Mouse (Mus musculus) forebrain, embryonic 15.5 days (tissue): Measurements from ENCODE around the gene D130043K22Rik. TPM values are rescaled to one million over a fixed set of nuclear protein-coding genes. Genes with fewer than 3 reads are reported as not detected.

Experiments used
- ATAC-seq: fragments of 200-750 bp; cut with Nextera tagmentation; replicated peaks from 2 replicates; pipeline ENCODE4 v1.8.0; 2017; ENCODE audit warnings: mild to moderate bottlenecking, moderate TSS enrichment, moderate library complexity
- H3K27ac ChIP-seq: fragments of 300-500 bp; sonication (generic); replicated peaks from 2 replicates; pipeline ENCODE4 v1.5.1; 2015; ENCODE audit warnings: mild to moderate bottlenecking, inconsistent platforms
- H3K27me3 ChIP-seq: fragments of 300-500 bp; sonication (generic); 2 replicates; pipeline ENCODE4 v1.6.1; 2015; ENCODE audit warnings: inconsistent platforms
- H3K36me3 ChIP-seq: fragments of 300-500 bp; sonication (generic); 2 replicates; pipeline ENCODE4 v1.6.1; 2015; ENCODE audit warnings: mild to moderate bottlenecking, inconsistent platforms
- H3K4me1 ChIP-seq: fragments of 300-500 bp; sonication (generic); 2 replicates; pipeline ENCODE4 v1.6.1; 2015; ENCODE audit warnings: inconsistent platforms
- H3K4me2 ChIP-seq: fragments of 300-500 bp; sonication (generic); replicated peaks from 2 replicates; pipeline ENCODE4 v1.6.1; 2015; ENCODE audit warnings: mild to moderate bottlenecking, inconsistent platforms
- H3K4me3 ChIP-seq: fragments of 300-500 bp; sonication (generic); 2 replicates; pipeline ENCODE4 v1.5.1; 2015; ENCODE audit warnings: mild to moderate bottlenecking, inconsistent platforms
- H3K9ac ChIP-seq: fragments of 300-500 bp; sonication (generic); replicated peaks from 2 replicates; pipeline ENCODE4 v1.6.1; 2015; ENCODE audit warnings: mild to moderate bottlenecking, inconsistent platforms
- H3K9me3 ChIP-seq: fragments of 300-500 bp; sonication (generic); 2 replicates; pipeline ENCODE4 v1.6.1; 2016; ENCODE audit warnings: inconsistent platforms
- WGBS: fragments of 180-500 bp; shearing (Covaris S2); methylation state at CpG from one replicate; pipeline ENCODE4 v1.1.7; 2015; ENCODE audit warnings: mixed read lengths; 5-methylcytosine and 5-hydroxymethylcytosine counted together
- polyA plus RNA-seq: library from polyadenylated mRNA; unstranded; fragments of >200 nt; fragmentation: Nextera tagmentation; extraction: Ambion mirVana; gene quantifications from 2 replicates; pipeline ENCODE4 v1.2.1, GENCODE M21; 2015

The D130043K22Rik gene
- polyA plus RNA-seq, 1 experiment from 2014 or later, result 3.2 TPM

DNA sequence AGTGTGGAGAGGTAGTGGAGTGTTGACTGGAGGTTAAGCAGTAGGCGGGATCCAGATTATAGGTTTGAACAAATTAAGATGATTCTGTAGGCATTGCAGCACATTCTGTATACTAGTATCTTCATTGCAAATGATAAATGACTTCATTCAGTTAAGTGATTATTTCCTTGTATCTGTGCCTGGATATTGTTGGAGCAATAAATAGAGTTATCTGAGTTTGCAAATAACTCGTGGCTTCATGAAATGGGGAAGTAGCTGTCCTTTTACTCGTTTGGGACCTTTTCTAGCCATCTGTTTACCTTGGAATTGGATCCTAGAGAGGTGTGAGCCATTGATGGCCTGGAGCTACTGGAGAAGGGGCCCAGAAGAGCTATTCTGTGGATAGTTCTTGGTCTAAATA is 5.1 kb upstream of the D130043K22Rik start:
- no peaks in the 10 kb centered on the region for H3K27me3 ChIP-seq
- peaks cover 3% of the 10 kb centered on the region; the same call in 1 of the 2 replicates for H3K4me1 ChIP-seq
- H3K9ac ChIP-seq, result no peak overlapping the region
- ATAC-seq, result no peak
- no peak overlapping the region for H3K4me2 ChIP-seq
- no peak overlapping the region for H3K4me3 ChIP-seq
- peaks cover 13% of the 10 kb centered on the region; the same call in 1 of the 2 replicates for H3K36me3 ChIP-seq
- H3K27ac ChIP-seq, result no peak overlapping the region
- 82% methylated on average over 3 of the region's 3 CpGs for WGBS
- no peaks in the 10 kb centered on the region for H3K9me3 ChIP-seq

DNA sequence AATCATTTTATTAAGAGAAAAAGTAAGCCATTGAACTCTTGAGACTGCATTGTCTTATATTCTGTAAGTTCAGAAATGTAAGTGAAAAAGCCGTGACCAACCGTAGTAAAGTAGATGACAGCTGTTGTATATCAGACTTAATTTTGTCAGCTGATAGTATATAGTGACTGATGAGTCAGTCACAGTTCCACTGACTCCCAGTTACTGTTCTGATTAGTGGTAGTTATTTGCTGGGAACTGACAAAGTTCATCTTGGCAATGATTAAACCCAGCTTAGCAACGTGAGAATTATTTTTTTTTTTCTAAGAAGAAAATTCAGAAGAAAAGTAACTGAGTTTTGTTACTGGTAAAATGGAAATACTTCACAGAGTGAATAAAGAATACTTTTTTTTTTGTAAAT is 3.2 kb upstream of the D130043K22Rik start:
- Histone ChIP-seq H3K9me3 (no peaks in the 10 kb centered on the region), H3K27me3 (no peaks in the 10 kb centered on the region), H3K27ac (no peak overlapping the region), H3K9ac (no peak overlapping the region), H3K4me2 (no peak overlapping the region), H3K4me3 (no peak overlapping the region), H3K4me1 (peaks cover 14% of the 10 kb centered on the region), H3K36me3 (peaks cover 11% of the 10 kb centered on the region; the same call in 1 of the 2 replicates)
- no peak for ATAC-seq
- WGBS, result 92% methylated on average over 3 of the region's 3 CpGs

DNA sequence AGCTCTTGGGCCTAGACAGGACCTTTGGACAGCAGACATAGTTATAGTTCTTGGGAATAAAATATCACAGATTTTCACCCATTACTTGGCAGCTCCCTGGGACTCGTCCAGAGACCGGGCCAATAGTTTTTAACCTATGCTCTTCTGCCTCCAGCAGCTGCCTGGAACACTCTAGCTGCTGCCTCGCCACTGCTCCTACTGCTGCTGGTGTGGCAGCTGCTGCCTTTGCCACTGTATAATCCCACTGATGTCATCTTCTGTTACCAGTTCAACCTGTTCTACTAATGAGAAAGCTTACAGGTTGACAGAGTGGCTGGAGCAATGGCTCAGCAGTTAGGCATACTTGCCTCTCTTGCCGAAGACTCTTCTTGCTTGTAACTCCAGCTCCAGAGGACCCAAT is 4.4 kb downstream of the D130043K22Rik start:
- H3K4me1 ChIP-seq, result peaks cover 14% of the 10 kb centered on the region
- no peak for ATAC-seq
- no peaks in the 10 kb centered on the region for H3K36me3 ChIP-seq
- no peaks in the 10 kb centered on the region for H3K27me3 ChIP-seq
- no peak overlapping the region for H3K4me2 ChIP-seq
- no peak overlapping the region for H3K4me3 ChIP-seq
- no peaks in the 10 kb centered on the region for H3K9me3 ChIP-seq
- H3K9ac ChIP-seq, result no peak overlapping the region
- no peak overlapping the region for H3K27ac ChIP-seq
- WGBS, result 85% methylated on average over 4 of the region's 4 CpGs

DNA sequence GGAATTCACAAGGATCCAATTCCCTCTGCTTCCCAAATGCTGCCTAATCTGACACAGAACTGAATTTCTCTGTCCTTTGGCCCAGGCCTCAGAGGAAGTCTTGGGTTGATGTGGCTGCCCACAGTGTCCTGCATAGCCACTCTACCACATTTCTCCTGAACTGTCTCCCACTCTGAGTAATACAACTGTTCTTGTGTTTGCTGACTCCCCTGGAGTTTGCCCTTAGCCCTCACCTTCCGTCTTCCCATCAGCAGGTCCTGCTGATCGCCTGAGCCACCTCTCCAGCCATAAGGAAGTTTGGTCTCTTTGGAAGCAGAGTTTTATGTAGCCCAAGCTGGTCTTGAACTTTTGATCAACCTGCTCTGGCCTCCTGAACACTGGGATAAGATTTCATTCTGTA is 7.1 kb downstream of the D130043K22Rik start:
- H3K27ac ChIP-seq, result no peak overlapping the region
- no peaks in the 10 kb centered on the region for H3K9me3 ChIP-seq
- no peaks in the 10 kb centered on the region for H3K36me3 ChIP-seq
- no peak overlapping the region for H3K4me2 ChIP-seq
- WGBS, result 91% methylated on average over 2 of the region's 2 CpGs
- H3K27me3 ChIP-seq, result no peaks in the 10 kb centered on the region
- ATAC-seq, result no peak
- no peak overlapping the region for H3K9ac ChIP-seq
- H3K4me3 ChIP-seq, result no peak overlapping the region
- no peaks in the 10 kb centered on the region for H3K4me1 ChIP-seq

DNA sequence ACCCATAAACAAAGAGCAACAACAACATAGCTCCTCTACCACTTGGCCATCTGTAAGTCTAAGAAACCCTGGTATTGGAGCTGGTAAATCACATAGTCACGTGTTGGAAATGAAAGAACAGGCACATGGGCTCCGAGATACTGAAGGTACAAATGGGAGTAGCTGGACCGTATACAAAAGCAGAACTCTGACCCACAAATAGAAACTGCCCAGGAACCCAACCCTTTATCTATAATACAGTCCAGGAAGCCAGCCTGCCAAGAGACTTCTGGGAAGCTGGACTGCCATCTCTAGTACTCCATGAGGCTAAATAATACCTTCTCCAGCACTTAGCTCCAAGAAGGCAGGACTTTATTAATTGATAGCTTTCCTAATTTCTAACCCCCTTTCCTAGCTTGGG is 7.6 kb downstream of the D130043K22Rik start:
- Histone ChIP-seq H3K36me3 (no peaks in the 10 kb centered on the region), H3K4me1 (no peaks in the 10 kb centered on the region), H3K27me3 (no peaks in the 10 kb centered on the region), H3K27ac (no peak overlapping the region), H3K9me3 (no peaks in the 10 kb centered on the region), H3K4me2 (no peak overlapping the region), H3K4me3 (no peak overlapping the region), H3K9ac (no peak overlapping the region)
- no peak for ATAC-seq
- 86% methylated on average over 3 of the region's 3 CpGs for WGBS

DNA sequence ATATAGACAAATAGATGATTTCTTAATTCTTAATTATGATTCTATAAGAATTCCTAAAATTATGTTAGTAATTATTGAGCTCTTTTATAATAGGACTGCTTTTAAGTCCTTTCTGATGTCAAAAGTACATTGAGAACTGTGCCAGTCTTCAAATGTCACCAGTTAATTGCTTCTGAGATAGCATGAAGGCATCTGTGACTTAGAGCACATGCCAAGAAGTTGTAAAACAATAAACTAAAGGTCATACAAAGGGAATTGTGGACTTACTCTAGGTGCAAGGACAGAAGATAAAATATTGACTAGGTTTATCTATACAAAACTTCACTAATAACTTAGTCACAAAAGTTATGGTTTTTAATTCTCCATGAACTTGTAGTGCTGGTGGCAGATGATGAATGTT is 14.2 kb downstream of the D130043K22Rik start:
- Histone ChIP-seq H3K9ac (no peak overlapping the region), H3K4me1 (no peaks in the 10 kb centered on the region), H3K36me3 (no peaks in the 10 kb centered on the region), H3K27ac (no peak overlapping the region), H3K27me3 (no peaks in the 10 kb centered on the region), H3K4me3 (no peak overlapping the region), H3K4me2 (no peak overlapping the region), H3K9me3 (no peaks in the 10 kb centered on the region)
- ATAC-seq, result no peak

DNA sequence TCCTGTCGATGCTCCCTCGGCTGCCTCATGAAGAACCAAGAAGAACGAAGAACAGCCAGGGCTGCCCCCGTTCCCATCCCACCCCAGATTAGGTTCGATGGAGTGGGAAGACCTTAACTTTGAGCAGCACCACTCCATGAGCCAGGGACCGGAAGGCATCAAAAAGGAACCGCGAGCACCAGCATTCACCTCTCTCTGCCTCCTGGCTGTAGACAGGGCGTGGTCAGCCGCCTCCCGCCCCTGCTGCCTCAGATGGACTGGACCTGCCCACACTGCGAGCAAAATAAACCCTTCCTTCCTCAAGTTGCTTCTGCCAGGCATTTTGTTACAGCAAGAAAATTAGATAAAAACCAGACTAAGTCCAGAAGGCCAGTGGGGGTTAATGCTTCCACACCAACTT is 16.1 kb downstream of the D130043K22Rik start:
- Histone ChIP-seq H3K9me3 (no peaks in the 10 kb centered on the region), H3K4me2 (no peak overlapping the region), H3K36me3 (no peaks in the 10 kb centered on the region), H3K9ac (no peak overlapping the region), H3K27me3 (no peaks in the 10 kb centered on the region), H3K27ac (no peak overlapping the region), H3K4me1 (no peaks in the 10 kb centered on the region), H3K4me3 (no peak overlapping the region)
- 80% methylated on average over 12 of the region's 12 CpGs for WGBS
- ATAC-seq, result no peak

DNA sequence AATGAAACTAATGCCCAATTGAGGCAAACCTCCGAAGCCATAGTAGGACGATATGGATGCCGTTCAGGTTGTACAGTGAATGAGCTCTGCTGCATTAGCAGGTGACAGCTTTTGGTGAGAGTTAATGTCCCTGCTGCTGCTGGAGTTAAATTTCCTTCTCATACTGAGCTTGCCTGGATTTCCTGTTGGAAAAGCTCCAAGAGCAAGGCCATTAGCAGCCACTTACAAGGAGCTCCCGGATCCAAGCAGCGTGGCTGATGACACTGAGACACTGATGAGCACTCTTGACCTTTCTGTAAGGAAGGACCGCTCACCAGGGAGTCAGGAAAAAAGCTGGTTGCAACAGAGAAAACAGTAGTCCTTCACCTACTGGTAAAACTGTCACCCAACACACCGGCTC is 17.1 kb downstream of the D130043K22Rik start:
- Histone ChIP-seq H3K4me2 (no peak overlapping the region), H3K9me3 (no peaks in the 10 kb centered on the region), H3K27ac (no peak overlapping the region), H3K27me3 (no peaks in the 10 kb centered on the region), H3K4me3 (no peak overlapping the region), H3K36me3 (no peaks in the 10 kb centered on the region), H3K4me1 (no peaks in the 10 kb centered on the region), H3K9ac (no peak overlapping the region)
- no peak for ATAC-seq
- 85% methylated on average over 7 of the region's 7 CpGs for WGBS

DNA sequence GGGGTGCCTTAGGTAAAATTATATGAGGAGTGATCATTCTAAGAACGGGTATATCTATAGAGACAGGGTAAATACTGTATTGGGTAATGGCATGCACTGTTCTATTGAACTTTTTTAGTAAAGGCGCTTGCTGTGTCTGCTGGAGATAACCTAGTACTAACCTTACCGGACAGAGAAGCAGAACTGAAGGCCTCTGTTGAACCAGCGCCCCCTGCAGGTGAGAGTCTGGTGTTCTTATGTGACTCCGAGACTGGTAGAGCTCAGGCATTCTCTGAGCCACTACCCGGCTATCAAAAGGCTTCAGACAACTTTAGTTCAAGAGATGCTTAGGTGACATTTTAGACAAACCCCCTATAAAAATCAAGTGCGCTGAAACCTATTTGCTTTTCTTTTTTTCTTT is 17.6 kb downstream of the D130043K22Rik start:
- Histone ChIP-seq H3K4me1 (no peaks in the 10 kb centered on the region), H3K27ac (no peak overlapping the region), H3K36me3 (no peaks in the 10 kb centered on the region), H3K27me3 (no peaks in the 10 kb centered on the region), H3K4me2 (no peak overlapping the region), H3K4me3 (no peak overlapping the region), H3K9ac (no peak overlapping the region), H3K9me3 (no peaks in the 10 kb centered on the region)
- no peak for ATAC-seq
- WGBS, result 64% methylated on average over 7 of the region's 7 CpGs

DNA sequence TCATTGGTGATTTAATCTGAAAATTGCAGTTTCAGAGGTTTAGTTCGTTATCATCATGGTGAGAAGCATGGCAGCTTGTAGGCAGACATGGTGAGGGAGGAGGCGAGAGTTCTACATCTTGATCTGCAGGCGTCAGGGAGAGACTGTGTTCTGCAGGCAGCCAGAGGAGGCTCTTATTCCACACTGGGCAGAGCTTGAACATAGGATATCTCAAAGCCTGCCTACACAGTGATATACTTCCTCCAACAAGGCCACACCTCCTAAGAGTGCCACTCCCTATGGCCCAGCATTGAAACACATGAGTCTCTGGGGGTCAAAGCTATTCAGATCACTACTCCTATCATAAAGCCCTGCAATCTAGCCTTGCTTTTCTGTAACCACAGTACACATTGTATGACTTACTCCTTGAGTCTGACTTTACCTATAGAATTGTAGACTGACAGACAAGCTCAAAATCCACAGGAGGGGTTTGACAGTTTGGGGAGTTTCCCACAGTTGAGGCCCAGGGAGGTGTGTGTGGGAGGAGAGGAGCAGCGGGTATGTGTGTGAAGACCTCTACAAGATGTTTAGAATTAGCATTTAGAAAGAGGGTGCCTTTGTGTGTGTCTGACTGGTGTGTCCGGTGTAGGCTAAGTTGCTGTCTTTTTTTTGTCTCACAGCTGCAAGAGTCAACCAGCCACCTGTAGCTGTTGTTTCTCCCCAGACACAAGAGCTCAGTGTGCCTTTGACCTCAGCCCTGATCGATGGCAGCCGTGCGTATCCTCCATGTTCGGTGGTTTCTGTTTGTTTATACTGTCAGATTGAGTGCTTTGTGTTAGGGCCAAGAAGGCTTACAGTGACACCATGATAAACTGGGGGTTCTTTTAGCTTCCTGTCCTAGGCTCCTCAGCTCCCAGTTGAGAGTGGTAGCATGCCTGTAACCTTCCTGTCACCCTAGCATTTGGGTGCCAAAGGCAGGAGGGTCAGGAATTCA is 21.8 kb downstream of the D130043K22Rik start:
- no peaks in the 10 kb centered on the region for H3K27me3 ChIP-seq
- no peak overlapping the region for H3K27ac ChIP-seq
- no peaks in the 10 kb centered on the region for H3K9me3 ChIP-seq
- no peaks in the 10 kb centered on the region for H3K4me1 ChIP-seq
- no peak overlapping the region for H3K9ac ChIP-seq
- no peak overlapping the region for H3K4me3 ChIP-seq
- WGBS, result 79% methylated on average over 9 of the region's 9 CpGs
- no peak overlapping the region for H3K4me2 ChIP-seq
- no peak for ATAC-seq
- H3K36me3 ChIP-seq, result no peaks in the 10 kb centered on the region

DNA sequence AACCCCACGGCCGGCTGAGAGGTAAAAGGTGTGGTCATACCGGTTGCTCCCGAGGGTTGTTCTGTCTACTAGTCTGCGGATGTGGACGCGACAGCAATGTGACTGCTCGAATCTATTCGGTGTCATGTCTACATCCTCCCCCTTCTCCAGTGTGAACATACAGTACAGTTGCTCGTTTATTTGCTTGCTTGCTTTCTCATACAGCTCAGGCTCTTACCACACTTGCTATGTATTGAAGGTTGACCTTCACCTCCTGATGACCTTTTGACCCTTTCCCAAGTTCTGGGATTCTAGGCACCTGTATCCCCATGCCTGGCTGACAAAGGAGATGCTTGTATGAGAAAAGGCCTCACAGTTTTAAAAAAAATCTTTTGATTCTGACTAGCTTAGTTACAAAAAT is 22.9 kb downstream of the D130043K22Rik start:
- no peaks in the 10 kb centered on the region for H3K27me3 ChIP-seq
- no peak overlapping the region for H3K27ac ChIP-seq
- WGBS, result 90% methylated on average over 10 of the region's 10 CpGs
- no peak for ATAC-seq
- H3K36me3 ChIP-seq, result no peaks in the 10 kb centered on the region
- no peaks in the 10 kb centered on the region for H3K4me1 ChIP-seq
- no peak overlapping the region for H3K9ac ChIP-seq
- H3K9me3 ChIP-seq, result no peaks in the 10 kb centered on the region
- H3K4me2 ChIP-seq, result no peak overlapping the region
- no peak overlapping the region for H3K4me3 ChIP-seq

DNA sequence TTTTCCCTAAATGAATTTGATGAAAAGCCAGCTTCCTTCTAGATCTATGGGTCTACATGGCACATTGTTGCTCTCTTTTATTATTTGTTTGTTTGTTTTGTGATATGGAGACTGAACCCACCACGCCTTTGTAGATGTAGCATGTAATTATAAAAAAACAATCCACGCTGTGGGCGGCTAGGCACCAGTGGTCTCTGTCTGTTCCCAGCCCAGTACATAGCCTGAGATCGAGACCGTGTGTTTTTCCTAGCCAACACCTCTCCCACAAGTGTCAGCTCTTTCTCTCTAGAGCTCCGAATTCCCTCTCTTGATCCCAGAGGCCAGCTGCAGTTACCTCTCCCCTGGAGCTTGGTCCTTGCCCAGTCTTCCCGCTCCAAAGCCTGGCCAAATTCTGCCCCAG is 23.3 kb downstream of the D130043K22Rik start:
- Histone ChIP-seq H3K9me3 (no peaks in the 10 kb centered on the region), H3K4me2 (no peak overlapping the region), H3K27ac (no peak overlapping the region), H3K9ac (no peak overlapping the region), H3K36me3 (no peaks in the 10 kb centered on the region), H3K27me3 (no peaks in the 10 kb centered on the region), H3K4me1 (no peaks in the 10 kb centered on the region), H3K4me3 (no peak overlapping the region)
- WGBS, result 86% methylated on average over 7 of the region's 7 CpGs
- no peak for ATAC-seq
